8 mouse cellular contexts compared by ENCODE assay signal in the genomic region with DNA sequence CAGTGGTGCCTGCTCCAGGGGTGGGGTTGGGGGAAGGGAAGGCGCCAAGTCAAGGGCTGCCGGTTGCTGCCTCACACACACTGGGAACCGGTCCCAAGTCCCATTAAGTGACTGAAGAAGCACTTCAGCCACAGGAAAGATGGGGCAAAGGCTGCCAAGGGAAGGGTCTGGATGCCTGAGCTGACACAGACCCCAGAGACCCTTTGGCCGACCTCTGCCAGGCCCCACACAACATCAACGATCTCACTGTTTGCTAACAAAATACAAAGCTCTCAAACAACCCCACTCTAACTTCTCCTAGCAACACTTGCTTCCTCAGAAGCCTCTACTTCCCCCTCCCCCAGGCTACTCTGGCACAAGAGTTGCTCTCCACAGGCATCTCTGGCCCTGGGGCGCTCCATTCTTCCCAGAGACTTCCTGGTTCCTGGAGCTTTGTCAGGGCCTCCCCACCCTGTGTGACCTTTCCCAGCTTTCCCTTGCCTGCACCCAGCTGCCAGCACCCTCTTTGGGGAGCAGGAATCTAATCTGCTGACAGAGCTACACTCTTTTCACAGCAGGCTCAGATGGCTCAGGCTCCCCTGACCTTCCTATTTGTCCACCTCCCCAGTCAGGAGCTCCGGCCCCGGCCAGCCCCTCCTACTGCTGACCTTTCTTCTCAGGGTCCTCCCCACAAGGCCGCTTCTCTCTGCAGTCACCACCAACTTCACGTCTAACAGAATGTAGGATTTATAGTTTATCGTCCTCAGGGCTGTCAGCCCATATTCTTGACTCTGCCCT. TPM values are rescaled to one million over a fixed set of nuclear protein-coding genes. Genes with fewer than 3 reads are reported as not detected.
DNase-seq lines count a peak whose midpoint lies in the region; ATAC-seq and TF ChIP-seq lines count a peak whose summit lies in the region.

No protein-coding gene starts in this region.

- peak overlapping the region; percentile 91 for H3K27ac ChIP-seq in forebrain, embryonic 10.5 days
- no peak overlapping the region; the same call in 1 of the 2 replicates for H3K27ac ChIP-seq in forebrain, embryonic 11.5 days (ENCODE audit: low read depth, low read length)
- peak overlapping the region; percentile 78 for H3K27ac ChIP-seq in hindbrain, postnatal 0 days
- peak overlapping the region; percentile 69 for H3K27ac ChIP-seq in limb, embryonic 12.5 days
- peak overlapping the region; percentile 17; the same call in 1 of the 2 replicates for H3K27ac ChIP-seq in midbrain, embryonic 11.5 days (ENCODE audit: low read depth, low read length)

- TF ChIP-seq CTCF in hindbrain, postnatal 0 days (IDR thresholded peaks at IDR 0.05; ENCODE audit: low read depth) = no peak

- no peak overlapping the region for H3K4me2 ChIP-seq in forebrain, embryonic 11.5 days (ENCODE audit: low read depth, low read length, severe bottlenecking)
- peak overlapping the region; percentile 59 for H3K4me2 ChIP-seq in hindbrain, postnatal 0 days (ENCODE audit: low read depth, low read length)
- peak overlapping the region; percentile 80; the same call in 1 of the 2 replicates for H3K4me2 ChIP-seq in limb, embryonic 12.5 days
- H3K4me2 ChIP-seq in midbrain, embryonic 11.5 days = no peak overlapping the region

- 17% methylated on average over 11 of the region's 11 CpGs for WGBS in forebrain, embryonic 10.5 days
- 15% methylated on average over 11 of the region's 11 CpGs for WGBS in forebrain, embryonic 11.5 days
- 14% methylated on average over 10 of the region's 11 CpGs for WGBS in hindbrain, postnatal 0 days
- WGBS in limb, embryonic 12.5 days = 33% methylated on average over 11 of the region's 11 CpGs
- WGBS in midbrain, embryonic 11.5 days = 14% methylated on average over 11 of the region's 11 CpGs

- ATAC-seq in forebrain, embryonic 11.5 days (replicated peaks; ENCODE audit: low FRiP score) = no peak
- no peak for ATAC-seq in hindbrain, postnatal 0 days
- no peak for ATAC-seq in limb, embryonic 12.5 days (ENCODE audit: insufficient number of reproducible peaks, insufficient read depth, low FRiP score, low TSS enrichment, low read depth)
- no peak for ATAC-seq in midbrain, embryonic 11.5 days (ENCODE audit: low FRiP score)

- H3K36me3 ChIP-seq in forebrain, embryonic 10.5 days (replicated peaks) = peaks cover 56% of the 10 kb centered on the region
- H3K36me3 ChIP-seq in forebrain, embryonic 11.5 days (ENCODE audit: control insufficient read depth, insufficient read depth, low read length) = peaks cover 3% of the 10 kb centered on the region; the same call in 1 of the 2 replicates
- no peaks in the 10 kb centered on the region for H3K36me3 ChIP-seq in hindbrain, postnatal 0 days (ENCODE audit: insufficient read depth, low read length)
- peaks cover 47% of the 10 kb centered on the region for H3K36me3 ChIP-seq in limb, embryonic 12.5 days
- peaks cover 13% of the 10 kb centered on the region for H3K36me3 ChIP-seq in midbrain, embryonic 11.5 days (ENCODE audit: control insufficient read depth, insufficient read depth, low read length)

- no peak for DNase-seq in forebrain, embryonic 10.5 days (ENCODE audit: extremely low spot score, low spot score)
- DNase-seq in forebrain, embryonic 11.5 days (ENCODE audit: low spot score) = no peak
- DNase-seq in cerebellum, adult 8-10 months = peak; percentile 64
- DNase-seq in gastrocnemius, postnatal 25 days = peak; percentile 85
- DNase-seq in hindbrain, postnatal 0 days (ENCODE audit: low spot score) = peak; percentile 57
- DNase-seq in midbrain, embryonic 11.5 days (ENCODE audit: low spot score, missing footprints) = peak; percentile 92
- peak; percentile 71 for DNase-seq in testis, postnatal 14 days (ENCODE audit: low spot score)

- peaks cover 38% of the 10 kb centered on the region for H3K4me1 ChIP-seq in forebrain, embryonic 10.5 days
- H3K4me1 ChIP-seq in forebrain, embryonic 11.5 days (replicated peaks; ENCODE audit: control insufficient read depth, insufficient read depth, low read length) = peaks cover 8% of the 10 kb centered on the region; the same call in 1 of the 2 replicates
- H3K4me1 ChIP-seq in hindbrain, postnatal 0 days (ENCODE audit: insufficient read depth, low read length) = peaks cover 25% of the 10 kb centered on the region
- peaks cover 27% of the 10 kb centered on the region for H3K4me1 ChIP-seq in limb, embryonic 12.5 days (replicated peaks)
- peaks cover 24% of the 10 kb centered on the region for H3K4me1 ChIP-seq in midbrain, embryonic 11.5 days (ENCODE audit: control insufficient read depth, insufficient read depth, low read length)

- peak overlapping the region; percentile 99; the same call in 1 of the 2 replicates for H3K4me3 ChIP-seq in forebrain, embryonic 10.5 days
- H3K4me3 ChIP-seq in forebrain, embryonic 11.5 days (ENCODE audit: low read depth, low read length) = no peak overlapping the region
- H3K4me3 ChIP-seq in hindbrain, postnatal 0 days (ENCODE audit: low read length) = no peak overlapping the region
- H3K4me3 ChIP-seq in limb, embryonic 12.5 days (replicated peaks) = no peak overlapping the region
- no peak overlapping the region for H3K4me3 ChIP-seq in midbrain, embryonic 11.5 days (ENCODE audit: low read depth, low read length)

- no peak overlapping the region for H3K9ac ChIP-seq in forebrain, embryonic 11.5 days (ENCODE audit: low read length)
- peak overlapping the region; percentile 87 for H3K9ac ChIP-seq in hindbrain, postnatal 0 days (replicated peaks; ENCODE audit: low read length)
- no peak overlapping the region; the same call in 1 of the 2 replicates for H3K9ac ChIP-seq in limb, embryonic 12.5 days (replicated peaks)
- peak overlapping the region; percentile 12; the same call in 1 of the 2 replicates for H3K9ac ChIP-seq in midbrain, embryonic 11.5 days (ENCODE audit: low read length)

- no peaks in the 10 kb centered on the region for H3K27me3 ChIP-seq in forebrain, embryonic 10.5 days (ENCODE audit: poor library complexity, severe bottlenecking)
- no peaks in the 10 kb centered on the region for H3K27me3 ChIP-seq in forebrain, embryonic 11.5 days (ENCODE audit: control insufficient read depth, insufficient read depth, low read length)
- no peaks in the 10 kb centered on the region for H3K27me3 ChIP-seq in hindbrain, postnatal 0 days (ENCODE audit: insufficient read depth, low read length)
- H3K27me3 ChIP-seq in limb, embryonic 12.5 days = no peaks in the 10 kb centered on the region
- no peaks in the 10 kb centered on the region for H3K27me3 ChIP-seq in midbrain, embryonic 11.5 days (ENCODE audit: control insufficient read depth, insufficient read depth, low read length)

- peaks cover 1% of the 10 kb centered on the region; the same call in 1 of the 2 replicates for H3K9me3 ChIP-seq in forebrain, embryonic 10.5 days
- H3K9me3 ChIP-seq in forebrain, embryonic 11.5 days (ENCODE audit: control insufficient read depth, low read length) = no peaks in the 10 kb centered on the region
- no peaks in the 10 kb centered on the region for H3K9me3 ChIP-seq in hindbrain, postnatal 0 days (ENCODE audit: low read length)
- peaks cover 2% of the 10 kb centered on the region; the same call in 1 of the 2 replicates for H3K9me3 ChIP-seq in limb, embryonic 12.5 days
- H3K9me3 ChIP-seq in midbrain, embryonic 11.5 days (ENCODE audit: control insufficient read depth, low read length) = no peaks in the 10 kb centered on the region

RNA-seq across cellular contexts. Expression of a gene that starts 1.7 kb away (rescaled TPM):
- polyA plus RNA-seq in forebrain, embryonic 10.5 days (2016; fragmentation: Nextera tagmentation; extraction: Ambion mirVana) = 140 and 146 TPM in 2 replicates
- polyA plus RNA-seq in forebrain, embryonic 11.5 days (2014; fragmentation: Nextera tagmentation; extraction: Ambion mirVana) = 140 and 154 TPM in 2 replicates
- total RNA-seq in gastrocnemius, postnatal 25 days (2021) = 100 to 1,000 TPM; 171 to 172 TPM
- 61.2 and 101 TPM in 2 replicates for total RNA-seq in hindbrain, postnatal 0 days (2014; rRNA removed)
- polyA plus RNA-seq in hindbrain, postnatal 0 days (2015; fragmentation: Nextera tagmentation; extraction: Ambion mirVana) = 201 and 202 TPM in 2 replicates
- 145 and 146 TPM in 2 replicates for polyA plus RNA-seq in limb, embryonic 12.5 days (2016; fragmentation: Nextera tagmentation; extraction: Ambion mirVana)
- polyA plus RNA-seq in midbrain, embryonic 11.5 days (2014; fragmentation: Nextera tagmentation; extraction: Ambion mirVana) = 135 and 140 TPM in 2 replicates

RNA-seq across cellular contexts. Expression of a gene that starts 6.4 kb away (rescaled TPM):
- 0.38 and 0.54 TPM in 2 replicates for polyA plus RNA-seq in forebrain, embryonic 10.5 days (2016; fragmentation: Nextera tagmentation; extraction: Ambion mirVana)
- polyA plus RNA-seq in forebrain, embryonic 11.5 days (2014; fragmentation: Nextera tagmentation; extraction: Ambion mirVana) = 0.35 and 0.53 TPM in 2 replicates
- total RNA-seq in gastrocnemius, postnatal 25 days (2021) = 100 to 1,000 TPM; 415 to 536 TPM
- total RNA-seq in hindbrain, postnatal 0 days (2014; rRNA removed) = 2.8 and 3.7 TPM in 2 replicates
- polyA plus RNA-seq in hindbrain, postnatal 0 days (2015; fragmentation: Nextera tagmentation; extraction: Ambion mirVana) = 2.5 TPM in 2 replicates
- 0.51 and 0.58 TPM in 2 replicates for polyA plus RNA-seq in limb, embryonic 12.5 days (2016; fragmentation: Nextera tagmentation; extraction: Ambion mirVana)
- polyA plus RNA-seq in midbrain, embryonic 11.5 days (2014; fragmentation: Nextera tagmentation; extraction: Ambion mirVana) = 0.14 and 0.18 TPM in 2 replicates

RNA-seq across cellular contexts. Expression of a gene that starts 18.4 kb away (rescaled TPM):
- polyA plus RNA-seq in forebrain, embryonic 10.5 days (2016; fragmentation: Nextera tagmentation; extraction: Ambion mirVana) = not detected in 2 replicates
- polyA plus RNA-seq in forebrain, embryonic 11.5 days (2014; fragmentation: Nextera tagmentation; extraction: Ambion mirVana) = not detected in 2 replicates
- 1 to 10 TPM in 1 of 2 experiments, not detected in 1; 1.6 TPM for total RNA-seq in gastrocnemius, postnatal 25 days (2021)
- not detected in 2 replicates for total RNA-seq in hindbrain, postnatal 0 days (2014; rRNA removed)
- not detected in 2 replicates for polyA plus RNA-seq in hindbrain, postnatal 0 days (2015; fragmentation: Nextera tagmentation; extraction: Ambion mirVana)
- not detected in 2 replicates for polyA plus RNA-seq in limb, embryonic 12.5 days (2016; fragmentation: Nextera tagmentation; extraction: Ambion mirVana)
- not detected in 2 replicates for polyA plus RNA-seq in midbrain, embryonic 11.5 days (2014; fragmentation: Nextera tagmentation; extraction: Ambion mirVana)

RNA-seq across cellular contexts. Expression of a gene that starts 21.8 kb away (rescaled TPM):
- 91.5 TPM in 2 replicates for polyA plus RNA-seq in forebrain, embryonic 10.5 days (2016; fragmentation: Nextera tagmentation; extraction: Ambion mirVana)
- polyA plus RNA-seq in forebrain, embryonic 11.5 days (2014; fragmentation: Nextera tagmentation; extraction: Ambion mirVana) = 134 and 142 TPM in 2 replicates
- total RNA-seq in gastrocnemius, postnatal 25 days (2021) = 1 to 10 TPM; 4.6 to 5.9 TPM
- 74.0 and 89.4 TPM in 2 replicates for total RNA-seq in hindbrain, postnatal 0 days (2014; rRNA removed)
- 78.1 and 91.2 TPM in 2 replicates for polyA plus RNA-seq in hindbrain, postnatal 0 days (2015; fragmentation: Nextera tagmentation; extraction: Ambion mirVana)
- 71.3 and 74.9 TPM in 2 replicates for polyA plus RNA-seq in limb, embryonic 12.5 days (2016; fragmentation: Nextera tagmentation; extraction: Ambion mirVana)
- 111 and 113 TPM in 2 replicates for polyA plus RNA-seq in midbrain, embryonic 11.5 days (2014; fragmentation: Nextera tagmentation; extraction: Ambion mirVana)

RNA-seq across cellular contexts. Expression of a gene that starts 49.0 kb away (rescaled TPM):
- 57.6 and 59.5 TPM in 2 replicates for polyA plus RNA-seq in forebrain, embryonic 10.5 days (2016; fragmentation: Nextera tagmentation; extraction: Ambion mirVana)
- polyA plus RNA-seq in forebrain, embryonic 11.5 days (2014; fragmentation: Nextera tagmentation; extraction: Ambion mirVana) = 59.2 and 59.7 TPM in 2 replicates
- total RNA-seq in gastrocnemius, postnatal 25 days (2021) = 1 to 10 TPM; 4.0 to 6.1 TPM
- total RNA-seq in hindbrain, postnatal 0 days (2014; rRNA removed) = 92.8 and 105 TPM in 2 replicates
- polyA plus RNA-seq in hindbrain, postnatal 0 days (2015; fragmentation: Nextera tagmentation; extraction: Ambion mirVana) = 73.0 and 73.9 TPM in 2 replicates
- polyA plus RNA-seq in limb, embryonic 12.5 days (2016; fragmentation: Nextera tagmentation; extraction: Ambion mirVana) = 73.3 and 78.0 TPM in 2 replicates
- polyA plus RNA-seq in midbrain, embryonic 11.5 days (2014; fragmentation: Nextera tagmentation; extraction: Ambion mirVana) = 57.8 and 59.6 TPM in 2 replicates

Comparison
In these comparisons a context has a peak if more than half of its experiments do, and no peak if none do; other contexts are left out.
1. DNase-seq: peak in cerebellum, adult 8-10 months (single experiment), gastrocnemius, postnatal 25 days (single experiment), hindbrain, postnatal 0 days (single experiment), midbrain, embryonic 11.5 days (single experiment) and testis, postnatal 14 days (single experiment); none in forebrain, embryonic 10.5 days (single experiment) and forebrain, embryonic 11.5 days (single experiment).
2. H3K4me2 ChIP-seq: peak in hindbrain, postnatal 0 days (single experiment) and limb, embryonic 12.5 days (single experiment); none in forebrain, embryonic 11.5 days (single experiment) and midbrain, embryonic 11.5 days (single experiment).
3. H3K9ac ChIP-seq: peak in hindbrain, postnatal 0 days (single experiment) and midbrain, embryonic 11.5 days (single experiment); none in forebrain, embryonic 11.5 days (single experiment) and limb, embryonic 12.5 days (single experiment).